Mouse (Mus musculus) CD4-positive, CD25-positive, alpha-beta regulatory T cell (primary cell): Measurements from ENCODE around the gene Gm3625. TPM values are rescaled to one million over a fixed set of nuclear protein-coding genes. Genes with fewer than 3 reads are reported as not detected.

Experiments
- polyA plus RNA-seq: library from polyadenylated mRNA; unstranded; fragments of 100-300 nt; shearing (Covaris generic); gene quantifications from one replicate; pipeline ENCODE4 v1.2.1, GENCODE M21; 2017

The Gm3625 gene
- polyA plus RNA-seq: not detected

DNA sequence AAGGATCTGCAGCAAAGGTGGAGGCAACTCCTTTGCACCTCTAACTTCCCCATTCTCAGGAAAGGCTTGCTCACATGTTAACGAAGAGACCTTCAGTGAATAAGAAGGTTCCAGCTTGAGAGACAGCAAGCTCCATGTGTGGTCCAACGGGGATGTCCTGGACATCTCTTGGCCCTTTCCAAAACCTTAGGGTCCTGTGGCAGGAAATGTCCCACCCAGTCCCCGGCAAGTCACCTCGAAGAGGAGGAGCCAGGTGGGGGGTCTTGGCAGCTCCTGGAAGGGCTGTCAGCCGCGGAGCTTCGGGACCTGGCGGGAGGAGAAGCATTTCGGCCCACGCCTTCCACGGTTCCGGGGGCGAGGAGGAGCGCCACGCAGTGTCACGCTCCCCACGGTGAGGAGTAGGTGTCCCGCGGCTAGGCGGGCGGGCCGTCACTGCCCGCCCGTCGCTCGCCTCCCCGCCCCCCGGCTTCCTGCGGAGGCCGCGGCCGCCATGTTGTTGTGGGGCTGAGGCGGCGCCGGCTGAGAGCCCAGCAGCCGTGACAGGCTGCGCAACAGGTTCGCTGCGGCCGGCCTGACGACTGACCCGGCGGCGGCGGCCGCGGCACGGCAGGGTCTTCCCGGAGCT lies at the start of gene Gm3625, which contains the start of gene Itsn2:
Gene Gm3625 (minus strand): TSS at position 387 of the 625 bp plus-strand sequence.
Gene Itsn2 (plus strand): TSS at position 98 of the 625 bp plus-strand sequence.

Other genes with a start within 250 kb of the Gm3625 start
- gene Ncoa1, start 115.7 kb downstream of the Gm3625 start, polyA plus RNA-seq: 55.4 TPM
- gene Itsn2, start 289 bp downstream of the Gm3625 start, polyA plus RNA-seq: 181 TPM
- gene Fam228a, start 145.5 kb upstream of the Gm3625 start, polyA plus RNA-seq: not detected
- 0.35 TPM for gene Pfn4, start 176.1 kb upstream of the Gm3625 start, polyA plus RNA-seq
- 0.60 TPM for gene Fam228b, start 176.3 kb upstream of the Gm3625 start, polyA plus RNA-seq
- 383 TPM for gene Sf3b6, start 224.6 kb upstream of the Gm3625 start, polyA plus RNA-seq
- gene Fkbp1b, start 248.7 kb upstream of the Gm3625 start, polyA plus RNA-seq: not detected